Mouse (Mus musculus) heart, adult 9 months (tissue): Measurements from ENCODE around the gene Sox12.
"Not testable (repeated sequence)": the region's sequence is repeated elsewhere in the genome, so short reads cannot be mapped to it uniquely, and the experiment has no call there.

ENCODE experiments used
- DNase-seq, 2 experiments: peaks; one replicate each; pipeline ENCODE4 v3.0.0; 2022; ENCODE audit warnings: low spot score in 2 of 2

The Sox12 gene

GRCm38 (mm10) chr2:152359616-152360015 lies 38.2 kb downstream of the Sox12 start:
- peak; percentile 22 to 41 for DNase-seq

GRCm38 (mm10) chr2:152358977-152359376 lies 38.9 kb downstream of the Sox12 start:
- not testable (repeated sequence) for DNase-seq

- no peak for DNase-seq
Measured at GRCm38 (mm10) chr2:152357254-152357653, 40.6 kb downstream of the Sox12 start.

- DNase-seq = peak; percentile 60 to 65
Measured at GRCm38 (mm10) chr2:152349842-152350540, 47.9 kb downstream of the Sox12 start.

GRCm38 (mm10) chr2:152349205-152349604 lies 48.7 kb downstream of the Sox12 start:
- no peak for DNase-seq

- DNase-seq = no peak
Measured at GRCm38 (mm10) chr2:152347722-152348121, 50.1 kb downstream of the Sox12 start.

- no peak for DNase-seq
Measured at GRCm38 (mm10) chr2:152346776-152347465, 50.9 kb downstream of the Sox12 start.

GRCm38 (mm10) chr2:152345393-152345792 lies 52.5 kb downstream of the Sox12 start:
- DNase-seq = no peak

- DNase-seq = no peak
Measured at GRCm38 (mm10) chr2:152344909-152345308, 53.0 kb downstream of the Sox12 start.

GRCm38 (mm10) chr2:152344361-152344760 lies 53.5 kb downstream of the Sox12 start:
- peak; percentile 38 to 46 for DNase-seq
